Mouse (Mus musculus) midbrain, embryonic 10.5 days (tissue): ENCODE results near the gene Klc2. TPM values are rescaled to one million over a fixed set of nuclear protein-coding genes. Genes with fewer than 3 reads are reported as not detected.
A peak's percentile ranks its signal among the peaks of the same experiment; 100 is the strongest.
"Not testable (repeated sequence)": the region's sequence is repeated elsewhere in the genome, so short reads cannot be mapped to it uniquely, and the experiment has no call there.

Experiments used
- DNase-seq: peaks from one replicate; pipeline ENCODE4 v3.0.0-alpha.2; 2017; ENCODE audit warnings: low spot score
- H3K27ac ChIP-seq: fragments of 300-500 bp; sonication (generic); replicated peaks from 2 replicates; pipeline ENCODE4 v1.5.1; 2016; ENCODE audit warnings: mild to moderate bottlenecking
- H3K27me3 ChIP-seq: fragments of 300-500 bp; sonication (generic); 2 replicates; pipeline ENCODE4 v1.6.1; 2016; ENCODE audit warnings: low read depth, mild to moderate bottlenecking; ENCODE audit not compliant: poor library complexity, severe bottlenecking
- H3K36me3 ChIP-seq: fragments of 300-500 bp; sonication (generic); 2 replicates; pipeline ENCODE4 v1.6.1; 2016; ENCODE audit warnings: mild to moderate bottlenecking, moderate library complexity
- H3K4me1 ChIP-seq: fragments of 300-500 bp; sonication (generic); 2 replicates; pipeline ENCODE4 v1.6.1; 2016
- H3K4me3 ChIP-seq: fragments of 300-500 bp; sonication (generic); 2 replicates; pipeline ENCODE4 v1.5.1; 2016; ENCODE audit warnings: mild to moderate bottlenecking, moderate library complexity
- H3K9me3 ChIP-seq: fragments of 300-500 bp; sonication (generic); replicated peaks from 2 replicates; pipeline ENCODE4 v1.6.1; 2016; ENCODE audit warnings: mild to moderate bottlenecking
- whole genome bisulfite sequencing: fragments of 180-500 bp; shearing (Covaris S2); methylation state at CpG from one replicate; pipeline ENCODE4 v1.1.7; 2016; 5-methylcytosine and 5-hydroxymethylcytosine counted together
- polyA plus RNA-seq: library from polyadenylated mRNA; unstranded; fragments of >200 nt; fragmentation: Nextera tagmentation; extraction: Ambion mirVana; gene quantifications from 2 replicates; pipeline ENCODE4 v1.2.1, GENCODE M21; 2016

The Klc2 gene
- polyA plus RNA-seq, 1 experiment from 2014 or later, result 31.1 TPM

DNA sequence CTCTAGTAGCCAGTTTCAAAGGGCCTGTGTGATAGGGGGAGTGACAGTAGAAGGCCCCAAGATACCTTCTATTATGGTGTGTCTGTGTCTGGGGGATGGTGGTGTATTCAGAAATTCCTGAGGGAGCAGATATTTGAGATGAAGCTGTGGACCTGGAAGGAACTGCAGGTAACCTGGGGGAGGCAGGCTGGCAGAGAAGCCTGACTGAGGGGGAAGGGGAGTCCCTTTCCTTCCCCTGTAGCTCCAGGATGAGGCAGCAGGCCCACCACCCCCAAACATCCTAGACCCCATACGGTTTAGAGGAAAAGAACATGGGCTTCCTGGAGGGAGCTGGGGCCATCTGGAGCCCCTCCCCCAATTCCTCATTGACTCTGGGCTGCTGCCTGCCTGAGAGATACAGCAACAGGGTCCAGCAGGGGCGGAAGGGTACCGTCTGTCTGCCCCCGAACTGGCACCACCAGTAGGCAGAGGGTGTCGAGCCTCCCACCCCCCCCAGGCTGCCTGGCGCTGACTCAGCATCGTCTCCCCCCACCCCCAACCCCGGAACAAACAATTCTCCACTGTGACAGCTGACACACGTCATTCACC, 22.4 kb downstream of the Klc2 start:
- peak overlapping the region; percentile 92; the same call in 1 of the 2 replicates for H3K27ac ChIP-seq
- peak overlapping the region; percentile 80 for H3K4me3 ChIP-seq
- DNase-seq, result no peak
- H3K36me3 ChIP-seq, result peaks cover 48% of the 10 kb centered on the region
- H3K9me3 ChIP-seq, result no peaks in the 10 kb centered on the region
- peaks cover 68% of the 10 kb centered on the region for H3K4me1 ChIP-seq
- H3K27me3 ChIP-seq, result peaks cover 13% of the 10 kb centered on the region
- 12% methylated on average over 9 of the region's 9 CpGs for WGBS

- H3K36me3 ChIP-seq, result peaks cover 46% of the 10 kb centered on the region
- peaks cover 13% of the 10 kb centered on the region for H3K27me3 ChIP-seq
- peaks cover 68% of the 10 kb centered on the region for H3K4me1 ChIP-seq
- H3K4me3 ChIP-seq, result peak overlapping the region; percentile 80
- 41% methylated on average over 11 of the region's 11 CpGs for WGBS
- peak; percentile 35 for DNase-seq
- no peaks in the 10 kb centered on the region for H3K9me3 ChIP-seq
- peak overlapping the region; percentile 39 for H3K27ac ChIP-seq
Observed at GRCm38 (mm10) chr19:5094746-5095417, 23.5 kb downstream of the Klc2 start.

GRCm38 (mm10) chr19:5094243-5094632, 24.1 kb downstream of the Klc2 start:
- H3K4me1 ChIP-seq, result peaks cover 66% of the 10 kb centered on the region
- DNase-seq, result peak; percentile 98
- peak overlapping the region; percentile 80 for H3K4me3 ChIP-seq
- peaks cover 44% of the 10 kb centered on the region for H3K36me3 ChIP-seq
- peaks cover 13% of the 10 kb centered on the region; the same call in 1 of the 2 replicates for H3K27me3 ChIP-seq
- under 1% methylated on average over 21 of the region's 21 CpGs for WGBS
- H3K9me3 ChIP-seq, result no peaks in the 10 kb centered on the region
- H3K27ac ChIP-seq, result peak overlapping the region; percentile 46

DNA sequence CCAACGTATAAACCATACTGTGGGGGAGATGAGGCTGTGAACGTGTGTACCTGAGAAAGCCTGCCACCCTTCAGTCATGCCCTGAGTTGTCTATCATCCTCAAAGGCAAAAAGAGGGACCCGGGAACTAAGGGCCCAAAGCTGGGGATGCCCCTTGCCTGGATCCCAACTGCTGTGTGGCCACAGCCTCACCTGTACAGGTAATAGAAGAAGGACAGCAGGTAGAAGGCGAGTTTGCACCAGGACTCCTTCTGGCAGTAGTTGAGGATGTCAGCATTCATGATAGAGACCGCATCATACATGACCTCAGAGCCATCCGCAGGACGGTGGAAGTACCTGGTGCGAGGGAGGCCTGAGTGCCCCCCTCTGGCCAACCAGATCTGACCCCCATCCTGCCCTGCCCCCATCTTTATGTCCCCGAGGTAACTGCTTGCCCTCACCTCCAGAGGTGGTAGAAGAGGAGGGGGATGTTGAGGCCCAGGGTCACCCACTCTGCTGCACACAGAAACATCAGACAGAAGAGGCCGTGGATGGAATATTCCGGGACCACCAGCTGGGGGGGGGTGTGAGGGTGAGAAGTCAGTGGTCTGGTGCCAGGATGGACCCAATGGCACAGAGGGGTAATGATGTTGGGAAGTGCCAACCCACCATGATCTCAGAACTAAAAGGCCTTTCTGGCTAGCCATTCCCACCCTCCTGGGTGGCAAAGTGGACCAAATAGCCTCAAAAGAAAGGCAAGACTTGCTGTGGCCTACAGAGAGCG, 24.7 kb downstream of the Klc2 start:
- 73% methylated on average over 12 of the region's 12 CpGs for WGBS
- DNase-seq, result no peak
- Histone ChIP-seq H3K9me3 (no peaks in the 10 kb centered on the region), H3K4me3 (peak overlapping the region; percentile 80), H3K27ac (peak overlapping the region; percentile 46), H3K27me3 (peaks cover 13% of the 10 kb centered on the region; the same call in 1 of the 2 replicates), H3K4me1 (peaks cover 66% of the 10 kb centered on the region), H3K36me3 (peaks cover 42% of the 10 kb centered on the region)

- peaks cover 12% of the 10 kb centered on the region; the same call in 1 of the 2 replicates for H3K27me3 ChIP-seq
- H3K4me1 ChIP-seq, result peaks cover 59% of the 10 kb centered on the region
- 92% methylated on average over 10 of the region's 10 CpGs for WGBS
- peaks cover 42% of the 10 kb centered on the region for H3K36me3 ChIP-seq
- no peak for DNase-seq
- no peaks in the 10 kb centered on the region for H3K9me3 ChIP-seq
- no peak overlapping the region for H3K4me3 ChIP-seq
- no peak overlapping the region for H3K27ac ChIP-seq
Observed at GRCm38 (mm10) chr19:5092083-5092482, 26.3 kb downstream of the Klc2 start.

DNA sequence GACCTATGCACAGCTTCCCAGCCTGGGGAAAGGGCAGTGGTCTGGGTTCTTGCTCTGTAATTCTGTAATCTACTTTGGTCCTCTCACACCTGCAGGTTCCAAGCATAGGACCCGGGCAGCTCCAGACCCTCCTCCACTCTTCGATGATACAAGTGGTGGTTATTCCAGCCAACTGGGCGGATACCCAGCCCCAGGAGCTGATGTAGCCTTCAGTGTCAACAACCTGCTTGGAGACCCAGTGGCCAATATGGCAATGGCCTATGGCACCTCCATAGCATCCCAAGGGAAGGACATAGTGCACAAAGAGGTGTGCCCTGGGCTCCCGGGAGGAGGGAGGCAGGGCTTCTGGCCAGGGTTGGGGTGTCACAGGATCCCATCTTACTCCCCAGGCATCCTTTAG, 29.0 kb downstream of the Klc2 start:
- H3K27ac ChIP-seq, result no peak overlapping the region
- WGBS, result 93% methylated on average over 4 of the region's 4 CpGs

DNA sequence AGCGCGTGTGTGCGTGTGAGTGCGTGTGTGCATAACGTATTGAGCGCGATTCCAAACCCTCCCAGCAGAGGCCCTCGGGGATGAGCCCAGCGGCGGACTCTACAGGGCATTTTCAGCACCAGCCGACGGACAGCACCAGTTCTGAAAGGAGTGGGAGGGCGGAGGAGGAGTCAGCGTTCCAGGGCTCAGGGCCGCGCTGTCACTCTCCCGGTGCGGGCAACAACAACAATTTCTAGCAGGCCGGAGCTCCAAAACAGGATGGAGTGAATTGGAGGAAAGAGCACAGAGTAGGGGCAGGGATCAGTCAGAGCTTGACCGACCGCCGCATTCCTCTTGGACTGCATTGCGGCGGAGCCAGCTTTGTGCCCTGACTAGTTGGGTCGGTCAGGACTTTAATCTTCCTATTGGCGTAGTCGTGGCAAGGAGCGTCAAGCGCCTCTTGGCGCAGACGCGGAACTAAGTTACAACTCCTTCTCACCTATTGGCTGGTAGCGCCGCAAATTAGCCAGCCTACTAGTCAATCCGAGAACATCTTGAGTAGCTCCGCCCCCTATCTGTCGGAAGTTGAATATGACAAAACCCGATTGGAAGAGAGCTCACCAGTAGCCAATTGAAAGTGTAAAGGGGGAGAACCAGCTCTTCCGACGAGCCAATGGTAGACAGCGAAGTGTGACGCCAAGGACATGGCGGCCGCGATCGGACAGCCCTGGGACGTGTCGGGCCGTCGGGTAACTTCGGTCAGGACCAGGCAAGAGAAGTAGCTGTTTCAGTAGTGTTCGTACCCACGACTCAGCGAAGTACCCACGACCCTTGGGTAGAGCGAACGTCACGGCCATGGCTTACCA, 30.3 kb downstream of the Klc2 start, which contains the start of gene Yif1a:
Yif1a (plus strand) TSS at position 655 of the 845 bp plus-strand sequence.
- Histone ChIP-seq H3K36me3 (peaks cover 34% of the 10 kb centered on the region), H3K9me3 (no peaks in the 10 kb centered on the region), H3K27me3 (peaks cover 35% of the 10 kb centered on the region), H3K4me3 (peak within 1 kb of the TSS; percentile 91), H3K27ac (peak within 1 kb of the TSS; percentile 84), H3K4me1 (peaks cover 31% of the 10 kb centered on the region)
- WGBS, result under 1% methylated on average over 58 of the region's 58 CpGs
- DNase-seq, result peak; percentile 94

More for the DNA sequence above, 29.0 kb downstream of the Klc2 start:
- H3K27me3 ChIP-seq, result peaks cover 23% of the 10 kb centered on the region
- H3K4me3 ChIP-seq, result peak overlapping the region; percentile 91
- H3K4me1 ChIP-seq, result peaks cover 44% of the 10 kb centered on the region
- DNase-seq, result no peak
- peaks cover 42% of the 10 kb centered on the region for H3K36me3 ChIP-seq
- H3K9me3 ChIP-seq, result no peaks in the 10 kb centered on the region

GRCm38 (mm10) chr19:5086533-5086932, 31.8 kb downstream of the Klc2 start:
- peaks cover 51% of the 10 kb centered on the region for H3K27me3 ChIP-seq

DNA sequence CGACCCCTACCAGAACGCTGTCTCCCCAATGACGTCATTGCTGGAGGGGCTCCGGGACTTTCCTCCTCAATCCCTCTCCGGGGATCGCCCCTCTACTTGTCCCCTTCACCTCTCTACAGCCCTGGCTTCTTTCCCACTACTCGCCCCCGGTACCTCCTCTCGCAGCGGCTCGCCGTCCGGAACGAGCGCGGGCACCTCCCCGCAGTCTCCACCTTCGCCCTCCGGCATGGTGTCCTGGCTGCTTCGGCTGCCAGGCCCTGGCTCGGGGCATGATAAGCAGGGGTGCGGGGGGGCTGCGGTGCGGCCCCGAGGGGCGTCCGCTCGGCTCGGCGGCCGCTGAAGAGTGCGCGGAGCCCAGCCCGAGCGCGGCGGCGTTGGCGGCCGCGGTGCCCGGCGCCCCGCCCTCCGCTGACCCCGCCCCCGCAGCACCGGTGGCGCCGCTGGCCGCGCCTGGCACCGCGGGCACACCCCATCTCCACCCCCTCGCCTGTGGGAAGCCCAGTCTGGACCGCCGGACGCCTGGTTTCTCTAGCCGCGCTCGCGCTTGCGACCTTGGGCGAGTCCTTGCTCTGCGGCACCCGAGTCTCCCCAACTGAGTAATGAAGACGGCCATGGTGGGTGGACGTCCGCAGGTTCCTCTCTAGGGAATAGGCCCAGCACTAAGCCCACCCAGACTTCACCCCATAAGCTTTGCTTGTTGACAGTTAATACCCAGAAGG, 33.1 kb downstream of the Klc2 start, which contains the start of gene Tmem151a:
Tmem151a (minus strand) TSS at position 387 of the 719 bp plus-strand sequence.
- DNase-seq, result no peak

More at GRCm38 (mm10) chr19:5086533-5086932, 31.8 kb downstream of the Klc2 start:
- not testable (repeated sequence) for H3K9me3 ChIP-seq, H3K27ac ChIP-seq, H3K4me3 ChIP-seq, DNase-seq
- Histone ChIP-seq H3K4me1 (peaks cover 30% of the 10 kb centered on the region), H3K36me3 (peaks cover 19% of the 10 kb centered on the region)
- 64% methylated on average over 4 of the region's 4 CpGs for WGBS

GRCm38 (mm10) chr19:5084834-5085144, 33.6 kb downstream of the Klc2 start:
- 4% methylated on average over 15 of the region's 15 CpGs for WGBS
- H3K9me3 ChIP-seq, result no peaks in the 10 kb centered on the region
- H3K36me3 ChIP-seq, result peaks cover 3% of the 10 kb centered on the region
- peaks cover 68% of the 10 kb centered on the region for H3K27me3 ChIP-seq
- peaks cover 30% of the 10 kb centered on the region for H3K4me1 ChIP-seq
- DNase-seq, result no peak
- no peak overlapping the region for H3K27ac ChIP-seq
- H3K4me3 ChIP-seq, result peak overlapping the region; percentile 59

More for the DNA sequence above, 33.1 kb downstream of the Klc2 start, which contains the start of gene Tmem151a:
- Histone ChIP-seq H3K4me3 (peak within 1 kb of the TSS; percentile 59), H3K27ac (no peak within 1 kb of the TSS), H3K4me1 (peaks cover 30% of the 10 kb centered on the region), H3K9me3 (no peaks in the 10 kb centered on the region), H3K27me3 (peaks cover 63% of the 10 kb centered on the region), H3K36me3 (peaks cover 6% of the 10 kb centered on the region)
- WGBS, result 1% methylated on average over 69 of the region's 69 CpGs

GRCm38 (mm10) chr19:5083961-5084833, 34.2 kb downstream of the Klc2 start:
- DNase-seq, result no peak
- Histone ChIP-seq H3K36me3 (no peaks in the 10 kb centered on the region), H3K4me3 (peak overlapping the region; percentile 59; the same call in 1 of the 2 replicates), H3K27me3 (peaks cover 70% of the 10 kb centered on the region), H3K9me3 (no peaks in the 10 kb centered on the region), H3K27ac (no peak overlapping the region), H3K4me1 (peaks cover 26% of the 10 kb centered on the region)
- 55% methylated on average over 3 of the region's 3 CpGs for WGBS
